Mouse (Mus musculus) frontal cortex, postnatal 25 days (tissue): ENCODE data around the gene Zfand6.

Experiments used
- DNase-seq, 2 experiments: peaks; one replicate each; pipeline ENCODE4 v3.0.0; 2022; ENCODE audit warnings: low spot score in 2 of 2

Gene Zfand6

GRCm38 (mm10) chr7:84651303-84651986, 38.3 kb downstream of the Zfand6 start:
- DNase-seq = no peak

- DNase-seq = no peak
Measured at GRCm38 (mm10) chr7:84649016-84649415, 40.7 kb downstream of the Zfand6 start.

- no peak for DNase-seq
Measured at GRCm38 (mm10) chr7:84646256-84646655, 43.5 kb downstream of the Zfand6 start.

GRCm38 (mm10) chr7:84643270-84643998, 46.3 kb downstream of the Zfand6 start:
- DNase-seq = no peak

GRCm38 (mm10) chr7:84642159-84642928, 47.4 kb downstream of the Zfand6 start:
- no peak for DNase-seq

GRCm38 (mm10) chr7:84636939-84637338, 52.8 kb downstream of the Zfand6 start:
- DNase-seq = no peak

- DNase-seq = no peak
Measured at GRCm38 (mm10) chr7:84631878-84632277, 57.9 kb downstream of the Zfand6 start.

- no peak for DNase-seq
Measured at GRCm38 (mm10) chr7:84623718-84624117, 66.0 kb downstream of the Zfand6 start.

GRCm38 (mm10) chr7:84620956-84621355, 68.8 kb downstream of the Zfand6 start:
- no peak for DNase-seq

GRCm38 (mm10) chr7:84618951-84619350, 70.8 kb downstream of the Zfand6 start:
- DNase-seq = no peak

GRCm38 (mm10) chr7:84612445-84612844, 77.3 kb downstream of the Zfand6 start:
- no peak for DNase-seq

GRCm38 (mm10) chr7:84611609-84612008, 78.2 kb downstream of the Zfand6 start:
- no peak for DNase-seq

GRCm38 (mm10) chr7:84606293-84606749, 83.4 kb downstream of the Zfand6 start, which contains the start of gene Fah:
Fah (minus strand) TSS chr7:84606722.
- no peak for DNase-seq

- DNase-seq = peak; percentile 54 to 65
Measured at GRCm38 (mm10) chr7:84605704-84606292, 84.0 kb downstream of the Zfand6 start.

GRCm38 (mm10) chr7:84605033-84605687, 84.6 kb downstream of the Zfand6 start:
- no peak for DNase-seq

- no peak for DNase-seq
Measured at GRCm38 (mm10) chr7:84604501-84604900, 85.3 kb downstream of the Zfand6 start.

GRCm38 (mm10) chr7:84601331-84601730, 88.4 kb downstream of the Zfand6 start:
- DNase-seq = no peak

- no peak for DNase-seq
Measured at GRCm38 (mm10) chr7:84600631-84601030, 89.1 kb downstream of the Zfand6 start.

- DNase-seq = no peak
Measured at GRCm38 (mm10) chr7:84596633-84597032, 93.1 kb downstream of the Zfand6 start.

GRCm38 (mm10) chr7:84596002-84596401, 93.8 kb downstream of the Zfand6 start:
- DNase-seq = no peak

- DNase-seq = no peak
Measured at GRCm38 (mm10) chr7:84594917-84595303, 94.8 kb downstream of the Zfand6 start.
